Mouse (Mus musculus) lung, postnatal 10 days (tissue): ENCODE results near the gene Antxr1.

Experiments
- DNase-seq: peaks from one replicate; pipeline ENCODE4 v3.0.0; 2021

The Antxr1 gene

DNA sequence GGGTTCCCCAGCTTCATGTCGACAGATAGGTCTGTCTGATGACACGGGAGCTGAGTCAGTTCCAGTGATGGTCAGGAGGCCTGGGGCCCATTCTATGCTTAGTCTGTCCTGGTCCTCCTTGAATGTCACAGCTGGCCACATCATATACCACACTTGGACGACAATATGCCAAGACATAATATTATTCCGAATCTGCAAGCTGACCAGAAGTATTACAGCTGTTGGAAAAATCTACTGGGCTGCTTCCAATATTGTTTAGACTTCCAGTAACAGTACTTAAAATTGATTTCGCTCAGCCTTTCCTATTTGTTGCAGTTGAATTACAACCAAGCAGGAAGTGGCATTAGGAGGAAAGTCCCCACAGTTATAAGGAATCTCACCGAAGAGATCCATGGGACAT is 48.4 kb downstream of the Antxr1 start:
- DNase-seq = no peak

GRCm38 (mm10) chr6:87285365-87285749 is 50.3 kb downstream of the Antxr1 start:
- DNase-seq = peak; percentile 44

DNA sequence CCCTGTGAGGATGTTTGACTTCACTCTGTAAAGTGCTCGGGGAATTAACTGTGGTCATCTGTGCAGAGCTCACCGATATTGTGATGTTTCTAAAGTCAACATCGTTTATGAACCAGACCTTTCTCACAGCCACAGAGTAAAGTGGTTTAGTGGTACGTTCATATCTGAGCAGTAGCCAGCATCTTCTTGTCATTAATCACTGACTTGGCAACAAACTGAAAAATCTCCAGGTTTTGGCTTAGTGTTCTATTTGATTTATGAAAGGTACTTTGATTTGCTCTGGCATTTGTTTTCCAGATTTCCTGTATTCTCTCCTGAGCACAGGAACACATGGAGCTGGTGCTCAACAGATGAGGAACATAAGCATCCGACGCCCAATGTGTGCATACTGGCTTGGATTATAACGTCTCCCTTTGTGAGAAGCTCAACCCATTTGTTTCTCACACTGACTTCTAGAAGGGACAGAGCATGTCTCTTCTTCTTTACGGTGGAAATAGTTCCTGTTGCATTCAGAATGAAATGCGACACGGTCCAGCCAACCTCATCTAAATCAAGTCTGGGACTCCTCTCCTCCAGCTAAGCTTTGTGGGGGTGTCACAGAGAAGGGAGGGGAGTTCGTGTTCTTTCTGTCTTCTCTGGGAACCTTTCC is 50.8 kb downstream of the Antxr1 start:
- no peak for DNase-seq

- DNase-seq = peak; percentile 90
These were observed 53.3 kb downstream of the Antxr1 start for GRCm38 (mm10) chr6:87282346-87282781.

- DNase-seq = no peak
These were observed 53.9 kb downstream of the Antxr1 start for GRCm38 (mm10) chr6:87281771-87282170.

DNA sequence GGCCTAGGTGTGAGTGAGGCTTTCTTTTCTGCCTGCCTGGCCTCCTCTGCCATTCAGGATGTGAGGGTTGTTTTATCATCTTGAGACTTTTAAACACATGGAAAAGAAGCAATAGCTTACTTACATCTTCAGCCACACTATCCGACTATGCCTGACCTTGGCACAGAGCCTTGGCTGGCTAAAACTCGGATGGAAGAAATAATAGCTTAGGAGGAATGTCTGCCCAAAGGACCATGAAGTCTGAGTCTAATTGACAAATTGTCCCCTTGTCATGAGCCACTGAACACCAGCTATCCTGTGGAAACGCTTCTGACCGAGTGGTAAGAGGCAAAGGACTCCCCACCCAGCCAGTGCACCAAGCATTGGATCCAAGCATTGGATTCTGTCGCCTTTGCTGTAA is 57.5 kb downstream of the Antxr1 start:
- DNase-seq = peak; percentile 42

DNA sequence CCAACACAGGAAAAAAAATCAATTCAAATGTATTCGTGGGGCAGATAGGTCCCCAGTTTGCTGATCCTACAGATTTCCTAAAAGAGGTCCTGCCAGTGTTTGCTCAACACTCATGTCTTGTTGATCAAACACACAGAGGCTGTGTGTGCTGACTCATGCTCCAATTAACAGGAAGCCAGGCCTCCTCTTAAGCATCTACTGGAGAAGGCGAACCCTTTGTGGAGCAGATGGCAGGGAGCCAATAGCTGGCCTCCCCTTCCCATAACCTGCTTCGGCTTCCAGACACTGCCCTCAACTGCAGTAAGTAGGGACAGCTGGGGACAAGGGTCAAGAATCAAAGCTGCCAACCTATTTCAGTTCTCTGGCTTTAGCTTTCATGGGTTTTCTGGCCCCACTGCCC is 58.1 kb downstream of the Antxr1 start:
- DNase-seq = peak; percentile 76

- DNase-seq = peak; percentile 62
These were observed 58.7 kb downstream of the Antxr1 start for GRCm38 (mm10) chr6:87276941-87277340.

GRCm38 (mm10) chr6:87274779-87275178 is 60.8 kb downstream of the Antxr1 start:
- DNase-seq = peak; percentile 42

DNA sequence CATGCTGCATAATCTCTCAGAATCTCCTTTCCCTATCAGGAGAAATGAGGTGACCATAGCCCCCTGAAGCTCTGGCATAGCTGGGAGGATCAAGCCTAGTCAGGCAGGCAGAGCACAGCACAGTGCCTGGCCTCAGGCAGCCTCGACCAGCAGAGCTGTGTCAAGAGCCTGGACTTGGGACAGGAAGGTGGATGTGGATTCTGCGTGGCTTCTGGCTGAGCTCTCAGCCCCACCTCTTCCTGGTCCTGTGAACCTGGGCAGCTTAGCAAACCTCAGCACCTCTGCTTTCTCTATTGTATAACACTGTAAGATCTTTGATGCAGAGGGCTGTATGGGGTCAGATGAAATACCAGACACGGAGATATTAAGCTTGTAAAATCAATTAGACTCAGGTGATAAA is 61.8 kb downstream of the Antxr1 start:
- no peak for DNase-seq

DNA sequence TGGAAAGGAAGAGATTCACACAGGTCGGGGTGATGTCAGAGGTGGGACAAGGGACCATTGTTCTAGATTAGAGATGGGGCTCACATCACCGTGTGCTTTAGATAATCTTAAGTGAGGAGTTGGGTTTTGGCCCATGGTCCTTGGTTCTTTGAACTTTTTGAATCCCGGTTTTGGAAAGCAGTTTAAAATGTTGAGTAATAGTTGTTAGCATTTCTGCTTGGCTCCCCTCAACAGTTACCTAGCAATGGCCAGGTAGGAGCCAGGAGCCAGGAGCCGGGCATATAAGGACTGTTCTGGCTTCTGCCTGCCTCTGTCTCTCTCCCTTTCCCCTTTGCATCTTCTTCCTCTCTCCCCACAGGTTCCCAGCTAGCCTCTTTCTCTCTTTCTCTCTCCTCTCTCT is 62.5 kb downstream of the Antxr1 start:
- DNase-seq = no peak

DNA sequence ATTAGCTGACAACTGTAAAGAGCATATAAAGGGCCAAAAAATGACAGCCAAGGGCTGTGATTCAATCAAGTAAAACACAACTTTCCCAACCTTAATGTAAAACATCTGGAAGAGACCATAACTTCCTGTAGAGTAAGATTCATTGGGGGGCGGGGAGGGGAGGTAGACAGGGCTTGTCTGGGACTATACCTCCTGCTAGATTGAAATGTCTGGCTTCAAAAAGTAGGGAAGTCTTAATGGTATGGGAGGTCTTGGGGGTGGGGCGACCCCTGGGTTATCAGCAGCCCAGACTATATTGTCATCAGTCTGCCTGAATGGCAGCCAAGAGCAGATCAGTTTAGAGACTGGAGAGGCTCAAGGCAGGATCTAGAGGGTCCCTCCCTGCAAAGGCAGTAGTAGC is 63.4 kb downstream of the Antxr1 start:
- no peak for DNase-seq

DNA sequence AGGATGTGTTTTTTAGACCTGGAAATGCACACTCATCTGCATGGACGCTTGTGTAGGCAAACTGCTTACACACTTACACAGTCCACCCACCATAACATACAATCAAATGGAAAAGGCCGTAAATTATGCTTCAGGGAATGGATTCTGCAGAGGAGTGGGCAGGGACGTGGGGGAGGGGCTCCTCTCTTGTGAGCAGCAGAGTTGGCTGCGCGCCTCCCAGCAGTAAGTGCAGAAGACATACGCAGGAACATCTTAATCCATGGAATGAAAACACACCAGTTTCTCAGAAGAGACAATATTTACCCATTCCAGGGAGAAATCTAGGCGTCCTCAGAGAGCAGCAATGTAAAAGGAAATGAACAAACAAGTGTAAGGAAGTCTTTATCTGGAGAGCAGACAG is 65.2 kb downstream of the Antxr1 start:
- DNase-seq = peak; percentile 58

DNA sequence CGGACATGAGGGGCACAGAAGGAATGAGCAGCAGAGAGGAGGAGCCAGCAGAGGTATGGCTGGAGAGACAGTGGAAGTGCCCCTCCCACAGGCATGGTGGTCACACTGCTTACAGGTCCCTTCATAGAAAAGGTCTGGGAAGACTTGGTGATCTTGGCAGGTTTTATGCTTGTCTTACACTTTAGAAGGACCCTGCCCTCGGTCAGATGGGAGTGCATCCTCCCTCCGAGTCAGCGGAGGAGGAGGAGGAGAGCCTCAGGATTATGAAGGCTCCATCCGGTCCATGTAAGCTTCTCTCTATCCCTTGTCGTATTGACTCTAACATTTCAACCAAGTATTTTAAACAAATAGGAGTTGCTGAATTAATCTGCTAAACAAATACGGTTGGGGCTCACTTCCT is 65.7 kb downstream of the Antxr1 start:
- DNase-seq = no peak

GRCm38 (mm10) chr6:87262666-87263065 is 73.0 kb downstream of the Antxr1 start:
- no peak for DNase-seq

- DNase-seq = peak; percentile 53
These were observed 76.6 kb downstream of the Antxr1 start for GRCm38 (mm10) chr6:87258976-87259375.

GRCm38 (mm10) chr6:87257981-87258775 is 77.4 kb downstream of the Antxr1 start:
- DNase-seq = peak; percentile 75

GRCm38 (mm10) chr6:87257471-87257870 is 78.2 kb downstream of the Antxr1 start:
- no peak for DNase-seq

DNA sequence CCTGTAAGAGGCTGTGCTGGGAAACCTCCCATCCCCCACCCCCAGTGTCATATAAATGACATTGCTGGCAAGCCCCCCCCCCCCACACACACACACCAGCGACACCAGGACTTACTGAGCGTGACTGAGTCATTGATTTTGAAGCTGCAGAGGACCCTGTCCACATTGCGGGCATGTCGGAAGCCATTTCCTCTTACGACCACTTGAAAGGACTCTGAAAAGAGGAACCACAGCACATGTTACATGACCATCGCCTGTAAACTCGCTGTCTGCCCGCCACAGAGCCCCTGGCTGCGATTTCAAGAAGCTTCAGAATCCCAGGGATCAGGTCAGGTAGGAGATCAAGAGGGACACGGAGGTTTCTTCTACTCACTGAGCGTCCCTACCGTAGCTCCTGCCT is 80.0 kb downstream of the Antxr1 start:
- no peak for DNase-seq

GRCm38 (mm10) chr6:87254756-87255155 is 80.9 kb downstream of the Antxr1 start:
- DNase-seq = peak; percentile 48

GRCm38 (mm10) chr6:87251716-87252115 is 83.9 kb downstream of the Antxr1 start:
- no peak for DNase-seq

DNA sequence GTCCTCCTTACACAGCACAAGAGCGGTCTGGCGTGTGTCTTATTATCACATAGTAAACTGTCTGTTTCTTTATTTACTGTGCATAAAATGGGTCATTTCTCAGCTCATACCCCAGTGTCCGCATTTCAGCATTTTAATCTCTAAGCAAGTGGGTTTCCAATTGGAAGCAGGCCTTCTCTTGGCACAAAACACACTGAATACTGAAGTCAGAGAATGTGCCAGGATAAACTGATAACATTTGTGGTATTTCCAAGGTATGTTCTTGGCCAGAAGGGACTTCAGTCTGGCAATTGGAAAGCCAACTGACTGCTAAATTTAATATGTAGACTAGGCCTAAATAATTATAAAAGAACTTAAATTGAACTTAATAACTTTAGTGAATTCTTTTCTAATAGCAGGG is 84.9 kb downstream of the Antxr1 start:
- no peak for DNase-seq

GRCm38 (mm10) chr6:87248226-87248834 is 87.3 kb downstream of the Antxr1 start:
- DNase-seq = no peak
